Mouse (Mus musculus) right cerebral cortex, postnatal 10 days (tissue): ENCODE results near the gene Corin.
A peak's percentile ranks its signal among the peaks of the same experiment; 100 is the strongest.

Experiments
- DNase-seq, 2 experiments: peaks; one replicate each; pipeline ENCODE4 v3.0.0; 2021; ENCODE audit warnings: low spot score in 2 of 2

The Corin gene

DNA sequence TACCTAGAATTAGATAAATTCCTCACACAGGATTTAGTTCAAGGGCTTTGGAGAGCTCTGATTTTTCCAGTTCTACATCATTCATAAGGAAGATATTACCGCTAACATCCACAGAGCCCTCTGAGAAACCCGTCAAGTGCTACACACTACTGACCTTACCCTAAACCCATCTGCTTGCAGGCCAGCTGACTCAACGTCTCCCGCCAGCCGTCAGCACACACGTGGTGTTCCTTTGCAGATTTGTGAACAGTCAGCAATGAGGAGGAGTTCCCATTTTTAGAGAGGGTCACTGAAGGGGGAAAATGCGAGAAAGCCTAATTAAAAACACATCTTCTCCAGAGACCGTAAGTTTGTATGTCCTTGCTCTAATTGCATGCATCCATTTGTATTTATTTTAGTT is 174.8 kb downstream of the Corin start:
- peak in 1 of 2 experiments; percentile 25 for DNase-seq

DNA sequence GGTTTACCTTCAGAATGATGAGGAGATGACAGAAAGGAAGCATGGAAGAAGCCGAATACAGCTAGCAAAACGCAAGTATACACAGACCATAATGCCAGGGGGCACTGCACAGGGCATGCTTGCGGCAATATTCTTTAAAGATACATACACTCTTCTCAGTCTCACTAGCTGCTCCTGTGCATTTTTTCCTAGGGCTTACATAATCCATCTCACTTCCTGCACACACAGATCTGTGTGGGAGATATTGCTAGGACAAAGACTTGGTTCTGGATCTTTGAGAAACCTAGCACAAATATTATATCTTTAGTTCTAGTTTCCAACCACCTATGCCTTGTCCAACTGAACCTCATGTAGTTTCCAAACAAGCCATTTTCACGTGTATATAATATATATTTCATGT is 189.0 kb downstream of the Corin start:
- DNase-seq = no peak

DNA sequence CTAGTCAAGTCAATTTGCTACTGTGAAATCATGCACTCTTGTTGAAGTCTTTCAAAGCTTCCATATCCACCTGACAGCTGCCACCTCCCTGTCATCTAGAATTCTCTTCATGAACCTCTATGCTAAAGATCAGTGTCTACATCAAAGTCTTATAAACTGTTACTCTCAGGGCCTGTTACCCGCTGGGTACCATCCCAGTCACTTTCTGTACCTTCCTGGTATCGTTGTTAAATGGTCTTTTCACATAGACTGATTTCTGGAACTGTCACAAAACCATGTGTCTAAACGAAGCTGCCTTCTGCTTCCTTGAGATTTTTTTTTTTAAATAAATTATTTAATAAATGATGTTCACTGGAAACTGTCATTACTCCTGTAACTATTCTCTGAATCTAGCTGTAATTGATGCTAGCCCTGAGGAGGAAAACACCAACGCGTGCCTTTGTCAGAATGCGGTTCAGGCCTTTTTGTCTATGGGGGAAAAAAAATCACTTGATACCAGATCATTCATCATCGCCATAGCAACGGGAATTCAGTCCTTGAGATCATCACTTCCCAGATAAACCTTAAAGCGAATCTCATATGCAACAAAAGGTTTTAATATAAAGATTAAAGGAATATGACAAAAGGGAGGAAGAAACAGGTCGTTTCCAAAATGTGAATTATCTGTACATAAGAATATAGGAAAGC is 205.7 kb downstream of the Corin start:
- no peak for DNase-seq

DNA sequence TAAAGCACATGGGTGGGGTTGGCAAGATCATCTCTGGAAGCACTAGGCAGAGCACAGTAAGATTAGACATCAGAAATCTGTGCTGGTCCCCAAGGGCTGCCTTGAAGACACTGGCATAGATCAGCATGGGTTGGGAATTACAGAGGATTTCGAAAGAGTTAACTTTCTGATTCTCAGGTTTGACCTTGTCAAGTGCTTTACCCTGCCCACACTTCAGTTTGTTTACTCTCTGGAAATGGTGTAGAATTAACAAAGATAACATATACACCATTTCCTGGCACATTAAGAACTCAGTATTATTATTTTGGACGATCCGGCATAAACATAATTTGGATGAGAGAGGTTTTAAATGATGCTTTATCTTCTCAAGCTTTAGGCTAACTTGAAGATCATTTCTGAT is 219.2 kb downstream of the Corin start:
- DNase-seq = no peak

DNA sequence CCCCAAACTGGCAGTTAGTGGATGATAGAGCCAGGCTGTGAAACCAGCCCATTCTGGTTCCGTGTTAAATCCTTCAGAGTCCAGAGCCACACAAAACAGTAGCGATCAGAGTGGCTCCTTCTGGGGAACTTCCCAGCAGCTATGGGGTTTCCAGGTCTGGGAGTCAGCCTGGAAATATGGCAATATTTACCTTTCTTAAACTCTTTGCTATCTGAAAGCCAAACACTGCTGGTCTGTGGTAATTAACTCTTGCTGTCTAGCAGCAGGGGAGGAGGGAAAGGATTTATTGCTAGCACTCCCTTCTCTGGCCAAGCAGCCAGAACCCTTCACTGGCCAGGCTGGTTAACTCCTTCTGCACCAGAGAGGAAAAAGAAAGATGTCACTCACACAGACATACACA is 221.4 kb downstream of the Corin start:
- no peak for DNase-seq

DNA sequence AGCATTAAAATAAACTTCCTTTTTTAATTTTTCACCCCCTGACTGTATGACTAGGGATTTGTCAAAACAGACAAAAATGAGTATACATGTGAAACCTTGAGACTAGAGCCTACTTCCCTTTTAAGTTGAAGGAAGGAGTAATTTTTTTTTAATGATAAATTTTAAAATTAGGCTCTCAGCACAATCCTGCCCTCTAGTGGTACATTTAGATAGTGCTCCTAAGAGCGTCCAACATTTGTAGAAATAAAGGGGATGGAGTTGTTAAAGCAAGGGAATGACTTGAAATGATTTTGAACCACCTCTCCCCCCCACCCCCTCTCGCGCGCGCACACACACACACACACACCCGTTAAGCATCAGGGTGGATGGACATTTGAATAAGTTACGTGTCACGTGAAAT is 234.6 kb downstream of the Corin start:
- DNase-seq = no peak

DNA sequence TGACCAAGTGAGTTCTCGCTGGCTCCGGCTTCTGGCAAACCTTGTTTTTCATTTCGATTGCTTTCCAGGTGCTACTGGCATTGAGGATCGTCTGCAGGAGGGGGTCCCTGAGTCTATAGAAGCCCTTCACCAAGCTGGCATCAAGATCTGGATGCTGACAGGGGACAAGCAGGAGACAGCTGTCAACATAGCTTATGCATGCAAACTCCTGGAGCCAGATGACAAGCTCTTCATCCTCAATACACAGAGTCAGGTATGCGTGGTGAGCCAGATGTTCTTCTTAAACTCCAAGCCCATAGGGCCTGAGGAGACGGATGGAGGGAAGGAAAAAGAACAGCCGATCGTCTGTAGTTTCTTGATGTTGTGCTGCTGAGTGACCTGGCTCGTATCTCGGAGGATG is 235.1 kb downstream of the Corin start:
- DNase-seq = no peak

DNA sequence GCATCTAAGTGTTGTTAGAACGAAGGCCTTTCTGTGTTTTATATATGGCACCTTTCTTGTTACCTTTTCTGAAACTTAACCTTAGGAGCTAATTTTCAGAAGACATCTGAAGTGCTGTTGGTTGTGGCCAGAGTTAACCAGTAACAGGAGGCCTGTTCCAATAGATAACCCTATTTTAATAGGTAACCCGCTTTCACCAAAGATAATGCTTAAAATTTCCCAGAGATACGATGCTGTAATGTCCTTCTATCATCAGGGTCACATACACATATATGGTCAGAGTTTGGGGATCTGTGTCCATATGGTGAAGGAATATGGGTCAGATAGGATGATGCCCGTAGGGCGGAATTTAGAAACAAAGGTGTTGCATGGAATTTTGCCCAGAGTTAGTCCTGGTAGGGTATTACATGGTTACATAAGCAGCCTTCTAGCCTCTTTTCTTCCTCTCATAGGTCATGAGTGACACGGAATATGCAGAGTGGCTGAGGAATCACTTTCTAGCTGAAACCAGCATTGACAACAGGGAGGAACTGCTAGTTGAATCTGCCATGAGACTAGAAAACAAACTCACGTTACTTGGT is 237.2 kb downstream of the Corin start:
- DNase-seq = no peak

DNA sequence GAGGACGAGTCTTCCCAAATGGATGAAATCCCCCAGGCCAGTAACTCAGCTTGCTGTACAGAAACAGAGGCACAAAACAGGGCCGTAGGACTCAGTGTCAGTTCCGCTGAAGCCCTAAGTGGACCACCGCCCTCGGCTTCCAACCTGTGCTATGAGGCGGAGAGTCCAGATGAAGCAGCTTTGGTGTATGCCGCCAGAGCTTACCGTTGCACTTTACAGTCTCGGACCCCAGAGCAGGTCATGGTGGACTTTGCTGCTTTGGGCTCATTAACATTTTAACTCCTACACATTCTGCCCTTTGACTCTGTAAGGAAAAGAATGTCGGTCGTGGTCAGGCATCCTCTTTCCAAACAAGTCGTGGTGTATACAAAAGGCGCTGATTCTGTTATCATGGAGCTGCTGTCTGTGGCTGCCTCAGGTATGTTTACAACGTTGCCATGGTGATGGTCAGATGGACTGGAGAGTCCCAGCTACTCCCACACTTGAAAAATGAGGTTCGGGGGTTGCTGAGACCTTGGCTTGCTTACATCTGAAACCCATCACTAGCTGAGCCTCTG is 240.0 kb downstream of the Corin start:
- DNase-seq = no peak

DNA sequence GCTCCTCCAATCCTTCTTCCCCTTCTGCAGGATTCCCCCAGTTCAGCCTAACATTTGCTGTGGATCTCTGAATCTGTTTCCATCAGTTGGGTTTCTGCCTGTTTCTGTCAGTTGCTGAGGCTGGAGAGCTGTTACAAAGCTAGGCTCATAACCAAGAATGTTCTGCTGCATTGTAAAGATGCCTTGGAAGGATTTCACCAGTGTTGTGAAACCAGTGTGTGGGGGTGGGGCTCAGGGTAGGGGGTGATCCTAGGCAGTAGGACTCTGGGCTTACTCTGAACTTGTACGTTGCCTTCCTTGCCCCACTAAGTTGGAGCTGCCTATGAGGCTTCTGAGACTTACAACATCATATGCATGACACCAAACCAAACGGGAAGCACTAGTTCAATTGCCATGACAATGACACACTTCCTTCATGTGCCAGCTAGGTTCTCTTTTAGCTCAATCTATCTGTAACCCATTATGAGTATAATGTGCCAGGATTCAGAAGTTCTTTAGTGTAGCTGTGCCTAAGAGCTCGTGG is 242.4 kb downstream of the Corin start:
- DNase-seq = no peak

DNA sequence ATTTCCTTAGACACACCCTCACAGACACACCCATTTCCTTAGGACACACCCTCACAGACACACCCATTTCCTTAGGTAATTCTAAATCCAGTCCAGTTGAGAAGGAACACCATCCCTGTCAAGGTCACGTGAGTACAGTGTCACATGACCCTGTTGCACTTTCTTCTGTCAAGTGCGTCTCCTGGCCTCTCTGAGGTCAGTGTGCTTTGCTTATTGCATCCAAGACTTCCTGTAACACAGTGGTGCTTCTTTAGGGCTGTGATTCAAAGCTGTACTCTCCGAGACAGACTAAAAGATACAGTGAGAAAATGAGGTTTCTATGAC is 245.0 kb downstream of the Corin start:
- DNase-seq = no peak

DNA sequence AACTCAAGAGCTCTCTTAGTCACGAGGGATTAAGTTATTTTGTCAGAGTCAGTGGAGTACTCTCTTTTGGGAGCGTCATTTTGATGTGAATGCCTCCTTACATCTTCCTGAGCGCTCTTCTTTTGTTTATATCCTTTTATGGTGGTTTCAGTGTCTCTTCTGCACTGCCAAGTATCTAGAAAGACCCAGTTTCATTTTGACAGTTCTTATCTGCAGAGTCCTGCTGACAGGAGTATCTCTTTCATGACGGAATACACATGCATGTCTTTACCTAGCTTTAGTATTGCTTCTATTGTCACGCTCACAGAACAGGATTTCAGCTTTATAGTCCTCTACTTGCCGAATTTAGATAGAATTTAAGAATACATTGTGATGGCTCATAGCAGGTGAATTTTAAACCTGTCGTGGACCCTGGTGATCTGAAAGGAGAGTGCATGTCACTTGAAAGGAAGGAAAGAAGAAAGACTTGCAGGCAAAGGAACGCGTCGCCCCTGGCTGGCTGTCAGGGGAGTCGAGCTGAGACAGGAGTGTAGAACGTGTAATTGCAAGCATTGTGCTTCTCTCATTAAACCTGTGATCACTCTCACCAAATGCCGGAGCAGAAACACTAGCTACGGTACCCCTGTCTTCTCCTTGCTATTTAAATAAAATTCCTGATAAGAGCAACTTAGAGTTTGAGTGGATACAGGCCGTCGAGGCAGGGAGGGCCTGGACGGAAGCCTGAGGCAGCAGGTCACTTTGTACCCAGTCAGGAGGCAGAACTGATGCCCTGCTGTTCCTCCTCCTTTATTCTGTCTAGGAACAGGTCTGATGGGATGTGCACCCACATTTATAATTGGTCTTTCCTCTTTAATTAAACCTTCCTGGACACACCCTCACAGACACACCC is 245.6 kb downstream of the Corin start:
- DNase-seq = no peak

DNA sequence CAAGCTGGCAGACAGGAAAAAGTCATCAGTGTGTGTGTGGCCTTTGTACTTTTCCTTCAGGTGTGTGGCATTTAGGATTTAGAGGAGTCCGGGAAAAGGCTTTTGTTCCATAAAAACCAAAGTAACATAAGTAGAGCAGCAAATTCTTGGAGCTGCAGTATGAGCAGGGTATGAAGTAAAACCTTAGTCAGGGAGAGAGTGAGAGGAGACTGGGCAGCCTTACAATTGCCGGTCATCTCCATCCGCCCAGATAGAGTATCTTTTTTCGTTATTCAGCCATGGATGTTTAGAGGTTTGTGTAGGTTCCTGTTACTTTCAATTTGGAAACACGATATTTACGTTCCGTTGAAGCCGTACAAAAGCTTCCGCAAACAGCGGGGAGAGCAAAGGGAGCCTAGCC is 247.2 kb downstream of the Corin start:
- no peak for DNase-seq

DNA sequence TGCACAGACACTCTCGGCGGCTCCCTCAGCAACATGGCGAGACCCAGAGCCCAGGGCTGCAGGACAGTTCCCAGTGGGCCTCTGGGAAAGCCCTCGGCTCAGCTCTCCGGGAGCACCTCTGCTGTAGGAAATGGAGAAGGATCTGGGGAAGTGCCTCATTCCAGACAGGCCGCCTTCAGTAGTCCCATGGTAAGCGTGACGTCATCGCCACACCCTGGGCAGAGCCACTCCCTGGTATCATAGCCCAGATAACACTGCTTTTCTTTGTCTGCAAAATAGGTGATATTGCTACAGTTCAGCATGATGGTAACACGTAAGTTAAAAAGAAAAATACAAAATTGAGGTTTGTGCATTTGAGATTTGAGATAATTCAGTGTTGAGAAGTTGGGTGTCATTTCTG is 249.3 kb downstream of the Corin start:
- DNase-seq = no peak

DNA sequence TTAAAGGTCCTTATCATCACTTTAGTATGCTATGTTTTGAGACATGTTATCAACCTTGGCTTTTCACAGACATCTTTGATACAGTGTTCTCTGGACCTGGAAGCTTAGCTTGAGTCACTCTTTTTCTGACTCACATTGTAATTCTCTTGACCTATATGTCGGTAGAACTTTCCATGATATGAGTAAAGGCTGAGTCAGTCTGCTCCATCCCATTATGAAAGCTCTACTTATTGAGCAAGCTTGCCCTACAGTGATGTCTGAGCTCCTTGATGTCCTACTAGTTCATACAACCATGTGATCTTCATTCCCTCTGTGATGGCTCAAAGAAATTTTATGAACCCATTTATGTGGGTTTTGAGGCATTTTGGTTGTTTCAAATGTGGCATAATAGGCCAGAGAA is 254.1 kb downstream of the Corin start:
- DNase-seq = no peak
